Mouse (Mus musculus): ENCODE data around the gene Fam120a. TPM values are rescaled to one million over a fixed set of nuclear protein-coding genes. Genes with fewer than 3 reads are reported as not detected.

Fam120a gene
- polyA plus RNA-seq (2012) = 198 and 211 TPM in 2 replicates

GRCm38 (mm10) chr13:48967956-48968749, at the start of gene Fam120a:
Gene Fam120a (minus strand): TSS chr13:48968017.
- no peak for TF ChIP-seq GATA1 (IDR thresholded peaks at IDR 0.05; ENCODE audit: low read length)

DNA sequence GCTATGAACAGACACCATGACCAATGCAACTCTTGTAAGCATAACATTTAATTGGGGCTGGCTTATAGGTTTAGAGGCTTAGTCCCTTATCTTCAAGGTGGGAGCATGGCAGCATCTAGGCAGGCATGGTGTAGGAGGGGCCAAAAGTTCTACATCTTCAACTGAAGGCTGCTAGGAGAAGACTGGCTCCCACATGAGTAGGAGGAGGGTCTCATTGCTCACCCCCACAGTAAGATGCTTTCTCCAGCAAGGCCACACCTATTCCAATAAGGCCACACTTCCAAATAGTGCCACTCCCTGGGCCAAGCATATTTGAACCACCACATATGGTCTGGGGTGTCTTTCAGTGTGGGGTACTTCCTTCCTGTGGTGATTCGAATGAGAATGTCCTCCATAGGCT, 49.6 kb upstream of the Fam120a start:
- TF ChIP-seq GATA1 (IDR thresholded peaks at IDR 0.05; ENCODE audit: low read length) = no peak

DNA sequence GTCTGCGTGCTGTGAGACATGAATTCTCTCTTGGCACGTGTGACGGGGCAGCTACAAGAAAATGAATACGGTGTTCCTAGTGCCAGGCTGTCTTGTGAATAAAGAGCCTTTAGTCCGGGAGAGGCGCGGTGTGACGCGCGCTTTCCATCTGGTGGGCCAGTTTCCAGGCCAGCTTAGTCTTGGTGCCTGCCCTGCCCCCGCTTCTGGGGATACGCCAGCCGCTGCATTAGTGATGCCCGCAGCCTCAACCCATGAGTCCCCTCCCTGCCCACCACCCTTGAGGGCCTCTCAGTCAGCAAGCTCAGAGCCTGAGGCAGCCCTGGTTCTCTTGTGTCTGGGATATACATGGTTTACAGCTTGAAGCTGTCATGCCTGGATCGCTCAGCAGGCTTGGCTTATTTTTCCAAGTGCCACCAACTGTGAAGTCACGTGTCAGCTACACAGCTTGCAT, 48.5 kb upstream of the Fam120a start:
- TF ChIP-seq GATA1 (IDR thresholded peaks at IDR 0.05; ENCODE audit: low read length) = no peak

DNA sequence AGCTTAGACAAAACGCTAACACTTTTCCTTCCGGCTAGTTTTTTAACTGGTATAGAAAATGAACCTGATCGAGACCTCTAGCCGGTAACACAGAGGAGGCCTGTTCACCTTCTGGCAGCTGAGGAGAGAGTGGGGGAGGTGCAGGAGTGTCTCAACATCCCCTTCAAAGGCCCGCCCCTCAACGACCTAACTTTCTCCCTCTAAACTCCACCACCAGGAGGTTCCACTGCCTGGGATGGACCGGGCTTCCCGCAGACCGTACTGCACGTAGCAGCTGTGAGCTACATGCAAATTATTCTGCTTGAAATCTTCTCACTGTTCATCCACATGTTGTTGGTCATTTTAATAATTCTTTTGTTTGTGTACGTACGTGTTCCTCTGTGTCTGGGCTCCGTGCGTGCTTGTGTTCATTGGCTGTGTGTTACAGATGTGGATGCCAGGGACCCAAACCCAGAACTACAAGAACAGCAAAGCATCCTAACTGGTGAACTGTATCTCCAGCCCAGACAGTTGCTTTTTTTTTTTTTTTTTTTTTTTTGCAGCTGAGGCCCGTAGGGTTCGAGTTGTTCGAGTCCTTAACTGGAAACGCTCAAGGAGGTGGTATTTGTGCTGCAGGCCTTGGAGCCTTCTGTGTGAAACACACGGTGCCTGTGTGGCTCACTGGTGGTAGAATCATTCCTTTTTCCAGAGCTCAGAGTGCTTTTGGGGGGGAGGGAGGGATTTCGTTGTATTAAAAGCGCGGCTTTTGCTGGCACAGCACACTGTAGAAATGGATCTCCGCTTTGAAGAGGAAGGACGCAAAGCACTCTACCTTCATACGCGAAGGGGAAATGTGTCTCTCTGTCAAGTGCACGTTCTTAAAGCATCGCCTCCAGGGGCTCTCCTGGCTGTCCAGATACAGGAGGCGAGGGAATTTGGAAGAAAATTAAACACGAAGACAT, 47.8 kb upstream of the Fam120a start:
- TF ChIP-seq GATA1 (IDR thresholded peaks at IDR 0.05; ENCODE audit: low read length) = no peak

GRCm38 (mm10) chr13:49013206-49013794, 45.5 kb upstream of the Fam120a start:
- TF ChIP-seq GATA1 (IDR thresholded peaks at IDR 0.05; ENCODE audit: low read length) = no peak

DNA sequence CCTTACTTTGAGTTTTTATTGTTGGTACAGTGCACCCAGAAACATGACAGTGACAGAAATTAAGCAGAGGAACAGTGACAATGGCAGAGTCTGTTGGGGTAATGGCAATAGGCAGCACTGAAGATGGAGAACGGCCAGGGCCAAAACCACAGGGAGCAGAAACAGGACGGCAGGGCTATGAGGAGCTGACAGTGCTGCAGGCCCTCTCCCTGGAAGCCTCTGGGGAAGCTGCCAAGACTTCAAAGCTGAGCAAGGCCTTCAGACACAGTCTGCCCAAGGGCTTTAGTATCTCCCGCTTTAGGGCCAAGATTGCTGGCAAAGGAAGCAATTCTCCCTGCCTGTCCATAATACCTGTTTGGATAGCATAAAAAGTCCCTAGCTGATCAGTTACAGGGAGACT, 33.9 kb upstream of the Fam120a start:
- no peak for TF ChIP-seq GATA1 (IDR thresholded peaks at IDR 0.05; ENCODE audit: low read length)

DNA sequence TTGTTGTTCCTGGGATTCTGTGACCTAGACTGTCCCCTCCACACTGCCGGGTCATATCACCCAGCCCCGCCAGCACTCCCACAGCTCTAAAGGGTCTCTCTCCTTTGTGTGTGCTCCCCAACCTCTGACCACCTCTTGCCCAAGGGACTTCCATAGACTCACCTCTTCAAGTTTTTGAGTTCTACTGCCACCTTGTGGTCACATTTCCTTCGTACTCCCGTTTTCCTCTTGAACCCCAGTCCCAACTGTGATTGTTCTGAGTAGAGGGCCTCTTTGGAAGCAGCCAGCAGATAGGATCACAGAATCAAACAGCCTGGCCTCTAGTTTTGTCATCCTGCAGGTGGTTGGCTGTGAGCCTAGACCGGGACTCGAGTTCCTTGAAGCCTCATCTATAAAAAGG, 30.8 kb upstream of the Fam120a start:
- no peak for TF ChIP-seq GATA1 (IDR thresholded peaks at IDR 0.05; ENCODE audit: low read length)

DNA sequence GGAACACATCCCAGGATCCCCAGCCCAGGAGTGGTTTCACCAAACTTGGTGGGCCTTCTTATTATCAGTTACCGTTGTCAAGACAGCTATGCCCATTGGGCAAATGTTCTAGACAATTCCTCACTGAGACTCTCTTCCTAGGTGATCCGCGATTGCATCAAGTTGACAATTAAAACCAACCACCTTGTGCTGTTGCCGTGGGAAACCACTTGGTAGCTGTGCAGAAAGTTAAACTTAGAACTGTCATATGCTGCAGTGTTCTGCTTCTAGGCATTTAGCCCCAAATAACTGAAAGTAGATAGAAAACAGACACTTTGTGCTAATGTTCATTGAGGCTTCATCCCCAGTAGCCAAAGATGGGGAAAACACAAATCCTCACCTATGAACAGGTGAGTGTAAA, 28.9 kb upstream of the Fam120a start:
- no peak for TF ChIP-seq GATA1 (IDR thresholded peaks at IDR 0.05; ENCODE audit: low read length)

DNA sequence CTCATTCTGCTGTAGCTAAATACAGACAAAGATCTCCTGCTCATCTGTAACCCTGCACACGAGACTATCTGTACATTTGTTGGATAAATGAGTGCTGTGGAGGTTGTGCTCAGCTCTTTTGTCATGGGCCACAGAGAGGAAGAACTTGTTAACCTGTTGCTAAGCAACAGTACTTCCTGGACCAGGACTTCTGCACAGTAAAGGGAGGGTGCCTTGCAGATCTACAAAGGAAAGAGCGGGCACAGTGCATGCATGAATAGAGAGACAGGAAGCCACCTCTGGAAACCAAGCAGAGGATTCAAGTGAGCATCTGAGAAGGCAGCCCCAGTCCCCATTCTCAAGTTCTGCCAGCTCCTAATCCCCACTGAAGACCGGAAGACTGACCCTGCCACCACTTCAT, 27.1 kb upstream of the Fam120a start:
- no peak for TF ChIP-seq GATA1 (IDR thresholded peaks at IDR 0.05; ENCODE audit: low read length)

- TF ChIP-seq GATA1 (IDR thresholded peaks at IDR 0.05; ENCODE audit: low read length) = no peak
These were observed 25.1 kb upstream of the Fam120a start for GRCm38 (mm10) chr13:48992914-48993313.

GRCm38 (mm10) chr13:48990138-48990537, 22.3 kb upstream of the Fam120a start:
- TF ChIP-seq GATA1 (IDR thresholded peaks at IDR 0.05; ENCODE audit: low read length) = no peak

DNA sequence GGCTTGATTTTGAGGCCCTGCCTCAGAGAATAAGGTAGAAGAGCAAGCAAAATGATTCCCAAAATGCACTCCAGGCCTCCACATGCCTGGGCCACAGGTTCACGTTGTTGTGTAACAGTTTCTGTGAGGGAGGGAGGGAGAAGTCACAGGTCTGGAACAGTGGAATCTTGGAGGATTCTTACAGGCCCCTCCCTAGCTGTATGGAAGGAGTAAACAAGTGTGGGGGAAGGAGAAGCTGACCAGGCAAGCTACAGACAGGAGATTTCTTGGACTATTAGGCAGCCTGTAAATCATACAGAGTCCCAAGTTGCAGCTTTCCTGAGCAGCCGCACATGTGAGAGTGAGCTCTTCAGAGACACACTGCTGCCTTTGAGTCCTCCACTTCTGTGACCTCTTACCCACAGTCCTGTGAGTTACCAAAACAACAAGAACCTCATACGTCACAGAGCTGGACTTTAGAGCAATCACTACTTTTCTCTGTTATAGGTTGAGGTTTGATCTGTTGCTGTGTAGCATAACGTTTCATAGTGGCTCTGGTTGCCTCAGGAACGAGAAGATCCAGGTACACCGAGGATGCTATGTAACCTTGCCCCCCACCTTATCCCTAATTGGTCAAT, 14.8 kb upstream of the Fam120a start:
- TF ChIP-seq GATA1 (IDR thresholded peaks at IDR 0.05; ENCODE audit: low read length) = no peak

GRCm38 (mm10) chr13:48979069-48979468, 11.3 kb upstream of the Fam120a start:
- no peak for TF ChIP-seq GATA1 (IDR thresholded peaks at IDR 0.05; ENCODE audit: low read length)

- TF ChIP-seq GATA1 (IDR thresholded peaks at IDR 0.05; ENCODE audit: low read length) = no peak
These were observed 10.0 kb upstream of the Fam120a start for GRCm38 (mm10) chr13:48977858-48978257.

DNA sequence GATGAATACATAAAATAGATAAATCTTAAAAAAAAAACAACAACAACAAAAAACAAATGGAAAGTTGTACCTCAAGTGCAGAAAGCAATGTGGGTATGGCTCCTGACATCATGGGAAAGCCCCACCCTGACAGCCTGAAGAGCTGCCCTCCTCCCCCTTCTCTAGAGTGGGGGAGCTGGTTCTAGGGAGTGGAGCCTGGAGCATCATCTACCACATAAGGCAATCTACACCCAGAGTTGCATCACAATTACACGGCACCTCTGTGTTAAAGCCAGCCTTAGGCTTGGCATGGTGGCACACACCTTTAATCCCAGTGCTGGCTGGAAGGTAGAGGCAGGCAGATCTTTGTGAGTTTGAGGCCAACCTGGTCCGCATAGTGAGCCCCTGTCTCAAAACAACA, 6.9 kb upstream of the Fam120a start:
- TF ChIP-seq GATA1 (IDR thresholded peaks at IDR 0.05; ENCODE audit: low read length) = no peak

All from G1E-ER4 (cell line).